Mouse (Mus musculus) heart, adult 2 months (tissue): ENCODE results near the gene Wwtr1. TPM values are rescaled to one million over a fixed set of nuclear protein-coding genes. Genes with fewer than 3 reads are reported as not detected.

Experiments used
- DNase-seq, 2 experiments: peaks; one replicate each; pipeline ENCODE4 v3.0.0; 2021
- H3K27ac ChIP-seq: fragments of 200-600 bp; 2 replicates; pipeline ENCODE4 v1.8.1; 2022
- H3K27me3 ChIP-seq: fragments of 200-500 bp; 2 replicates; pipeline ENCODE4 v1.6.1; 2012; ENCODE audit warnings: mild to moderate bottlenecking, low read length, inconsistent platforms, mixed read lengths; ENCODE audit not compliant: control insufficient read depth, insufficient read depth
- H3K36me3 ChIP-seq: fragments of 200-500 bp; 2 replicates; pipeline ENCODE4 v1.6.1; 2012; ENCODE audit warnings: low read length, inconsistent platforms; ENCODE audit not compliant: control insufficient read depth, insufficient read depth
- H3K4me1 ChIP-seq: fragments of 200-500 bp; 2 replicates; pipeline ENCODE4 v1.6.1; 2011; ENCODE audit warnings: low read length; ENCODE audit not compliant: control insufficient read depth, insufficient read depth
- H3K4me3 ChIP-seq: fragments of 200-600 bp; 2 replicates; pipeline ENCODE4 v1.8.1; 2022
- H3K79me2 ChIP-seq: fragments of 200-500 bp; replicated peaks from 2 replicates; pipeline ENCODE4 v1.6.1; 2012; ENCODE audit warnings: mild to moderate bottlenecking, inconsistent platforms, low read length, moderate library complexity, mixed read lengths; ENCODE audit not compliant: control insufficient read depth, insufficient read depth
- H3K9ac ChIP-seq: fragments of 200-500 bp; 2 replicates; pipeline ENCODE4 v1.6.1; 2012; ENCODE audit warnings: low read depth, mild to moderate bottlenecking, control low read depth, inconsistent platforms, low read length, mixed read lengths
- CTCF ChIP-seq: fragments of 200-600 bp; IDR thresholded peaks from 2 replicates; pipeline ENCODE4 v1.8.1; 2022; ENCODE audit warnings: antibody characterized with exemption, mild to moderate bottlenecking, moderate library complexity
- EP300 ChIP-seq: fragments of 200-500 bp; IDR thresholded peaks from 2 replicates; pipeline ENCODE4 v1.6.1; 2011; ENCODE audit warnings: low read depth, low read length, control low read depth; ENCODE audit not compliant: insufficient read depth
- POLR2A ChIP-seq: fragments of 200-500 bp; IDR thresholded peaks from 2 replicates; pipeline ENCODE4 v1.6.1; 2011; ENCODE audit warnings: mild to moderate bottlenecking, low read depth, low read length, control low read depth; ENCODE audit not compliant: insufficient read depth
- WGBS: fragments of 180-500 bp; shearing (Covaris S2); methylation state at CpG from one replicate; pipeline ENCODE4 v1.1.7; 2018; 5-methylcytosine and 5-hydroxymethylcytosine counted together
- intact Hi-C: fragments of 180-260 bp; cut with DNase I; formaldehyde crosslinking; loops from one replicate; pipeline ENCODE4 v1.15.1; 2025
- polyA plus RNA-seq: library from polyadenylated mRNA; depleted of rRNA; stranded (reverse); fragments of >200 nt; gene quantifications from 2 replicates; pipeline ENCODE4 v1.2.3, GENCODE M21; 2012
- total RNA-seq, 2 experiments: library from RNA; stranded (reverse); gene quantifications; 2 replicates each; pipeline ENCODE4 v1.2.3; 2021

Wwtr1 gene
- total and polyA plus RNA-seq, 3 experiments = 28.2 to 49.1 (median 46.5) TPM

GRCm38 (mm10) chr3:57429486-57429885 is 146.2 kb downstream of the Wwtr1 start:
- Histone ChIP-seq H3K79me2 (no peaks in the 10 kb centered on the region), H3K4me3 (no peak overlapping the region), H3K27ac (no peak overlapping the region; the same call in 1 of the 2 replicates), H3K27me3 (no peaks in the 10 kb centered on the region), H3K4me1 (peaks cover 3% of the 10 kb centered on the region; the same call in 1 of the 2 replicates), H3K9ac (no peak overlapping the region), H3K36me3 (peaks cover 4% of the 10 kb centered on the region; the same call in 1 of the 2 replicates)
- intact Hi-C loops = loop anchor here (1.0 to 5.0 kb wide), 2 partner anchors 42 to 162 kb away; no protein-coding TSS in a partner anchor
- WGBS = 59% methylated on average over 4 of the region's 4 CpGs
- peak in 1 of 2 experiments; percentile 17 for DNase-seq
- TF ChIP-seq CTCF = peak; percentile 76
- TF ChIP-seq POLR2A = no peak
- TF ChIP-seq EP300 = no peak

- H3K79me2 ChIP-seq = no peaks in the 10 kb centered on the region
- peaks cover 4% of the 10 kb centered on the region; the same call in 1 of the 2 replicates for H3K36me3 ChIP-seq
- no peaks in the 10 kb centered on the region for H3K27me3 ChIP-seq
- peak overlapping the region; percentile 2; the same call in 1 of the 2 replicates for H3K27ac ChIP-seq
- no peak overlapping the region for H3K9ac ChIP-seq
- TF ChIP-seq CTCF = no peak
- TF ChIP-seq POLR2A = no peak
- no peak for TF ChIP-seq EP300
- 31% methylated on average over 5 of the region's 5 CpGs for WGBS
- peaks cover 3% of the 10 kb centered on the region; the same call in 1 of the 2 replicates for H3K4me1 ChIP-seq
- intact Hi-C loops = loop anchor here (1.0 to 5.0 kb wide), 2 partner anchors 42 to 162 kb away; no protein-coding TSS in a partner anchor
- no peak overlapping the region for H3K4me3 ChIP-seq
- DNase-seq = peak in 1 of 2 experiments; percentile 32
These were observed 146.8 kb downstream of the Wwtr1 start for GRCm38 (mm10) chr3:57428682-57429464.

- Histone ChIP-seq H3K27me3 (no peaks in the 10 kb centered on the region), H3K79me2 (no peaks in the 10 kb centered on the region), H3K9ac (no peak overlapping the region), H3K36me3 (peaks cover 4% of the 10 kb centered on the region; the same call in 1 of the 2 replicates), H3K27ac (no peak overlapping the region), H3K4me1 (peaks cover 3% of the 10 kb centered on the region; the same call in 1 of the 2 replicates), H3K4me3 (no peak overlapping the region)
- WGBS = 89% methylated on average over 11 of the region's 11 CpGs
- DNase-seq = no peak
- intact Hi-C loops = loop anchor here (5.0 kb wide), 1 partner anchor 39 kb away; no protein-coding TSS in a partner anchor
- TF ChIP-seq EP300 (no peak), CTCF (no peak), POLR2A (no peak)
These were observed 149.4 kb downstream of the Wwtr1 start for GRCm38 (mm10) chr3:57426351-57426750.

- Histone ChIP-seq H3K27me3 (no peaks in the 10 kb centered on the region), H3K4me3 (no peak within 1 kb of the TSS), H3K27ac (no peak within 1 kb of the TSS), H3K4me1 (peaks cover 3% of the 10 kb centered on the region; the same call in 1 of the 2 replicates), H3K36me3 (peaks cover 2% of the 10 kb centered on the region; the same call in 1 of the 2 replicates), H3K9ac (no peak within 1 kb of the TSS), H3K79me2 (no peaks in the 10 kb centered on the region)
- no peak for TF ChIP-seq POLR2A
- TF ChIP-seq EP300 = no peak
- TF ChIP-seq CTCF = no peak
- intact Hi-C loops = loop anchor here (5.0 kb wide), 1 partner anchor 38 kb away; no protein-coding TSS in a partner anchor
- 73% methylated on average over 10 of the region's 10 CpGs for WGBS
- DNase-seq = no peak
These were observed 150.5 kb downstream of the Wwtr1 start, which contains the start of gene Tm4sf4 for GRCm38 (mm10) chr3:57425089-57425730. Gene Tm4sf4 (plus strand): TSS chr3:57425314.

GRCm38 (mm10) chr3:57420660-57421059 is 155.1 kb downstream of the Wwtr1 start:
- Histone ChIP-seq H3K9ac (no peak overlapping the region), H3K4me3 (no peak overlapping the region), H3K4me1 (no peaks in the 10 kb centered on the region; the same call in 1 of the 2 replicates), H3K79me2 (no peaks in the 10 kb centered on the region), H3K27me3 (no peaks in the 10 kb centered on the region), H3K36me3 (no peaks in the 10 kb centered on the region), H3K27ac (no peak overlapping the region)
- no peak for DNase-seq
- TF ChIP-seq CTCF (no peak), POLR2A (no peak), EP300 (no peak)
- 78% methylated on average over 1 of the region's 1 CpGs for WGBS
- intact Hi-C loops = loop anchor here (5.0 kb wide), 1 partner anchor 78 kb away; no protein-coding TSS in a partner anchor
